Mouse (Mus musculus): ENCODE measurements around the gene Creb5.
A peak's percentile ranks its signal among the peaks of the same experiment; 100 is the strongest.

DNA sequence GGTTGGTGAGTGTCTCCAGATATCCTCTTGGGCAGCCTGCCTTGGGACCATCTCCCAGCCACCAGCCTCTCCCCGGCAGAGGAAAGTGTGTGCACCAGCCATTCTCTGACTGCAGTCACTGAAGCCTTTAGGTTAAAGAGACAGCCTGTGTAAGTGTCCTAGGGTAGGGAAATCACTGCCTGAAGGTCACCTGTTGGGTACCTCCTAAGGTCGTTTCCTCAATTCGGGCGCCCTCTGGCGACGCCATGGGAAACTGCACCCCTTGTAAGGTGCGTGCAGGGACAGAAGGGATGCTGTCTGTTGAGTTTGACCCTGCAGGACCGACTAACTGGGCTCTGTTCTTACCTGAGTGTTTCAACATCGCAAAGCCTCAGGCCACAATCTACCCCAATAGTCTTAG is 434.5 kb downstream of the Creb5 start:
- TF ChIP-seq CTCF (IDR thresholded peaks at IDR 0.05; ENCODE audit: borderline replicate concordance, insufficient read depth, low read length) (peak; percentile 89), POLR2A (IDR thresholded peaks at IDR 0.05; ENCODE audit: low read depth, low read length) (no peak)
